Mouse (Mus musculus) olfactory bulb, adult 2 months (tissue): ENCODE data around the gene Elavl4. TPM values are rescaled to one million over a fixed set of nuclear protein-coding genes. Genes with fewer than 3 reads are reported as not detected.

Source experiments
- H3K27ac ChIP-seq: fragments of 200-500 bp; 2 replicates; pipeline ENCODE4 v1.5.1; 2012; ENCODE audit warnings: low read depth, low read length; ENCODE audit not compliant: insufficient read depth
- H3K4me1 ChIP-seq: fragments of 200-500 bp; 2 replicates; pipeline ENCODE4 v1.6.1; 2012; ENCODE audit warnings: low read length; ENCODE audit not compliant: control insufficient read depth, insufficient read depth
- H3K4me3 ChIP-seq: fragments of 200-500 bp; 2 replicates; pipeline ENCODE4 v1.5.1; 2012; ENCODE audit warnings: mild to moderate bottlenecking, low read depth, low read length, moderate library complexity; ENCODE audit not compliant: insufficient read depth
- CTCF ChIP-seq: fragments of 200-500 bp; IDR thresholded peaks from 2 replicates; pipeline ENCODE4 v1.5.1; 2012; ENCODE audit warnings: low read depth, mild to moderate bottlenecking, low read length, moderate library complexity; ENCODE audit not compliant: insufficient read depth
- POLR2A ChIP-seq: fragments of 200-500 bp; IDR thresholded peaks from 2 replicates; pipeline ENCODE4 v1.6.1; 2012; ENCODE audit warnings: mild to moderate bottlenecking, low read depth, low read length, moderate library complexity; ENCODE audit not compliant: insufficient read depth
- WGBS: fragments of 180-500 bp; shearing (Covaris S2); methylation state at CpG from one replicate; pipeline ENCODE4 v1.1.7; 2018; 5-methylcytosine and 5-hydroxymethylcytosine counted together
- polyA plus RNA-seq: library from polyadenylated mRNA; stranded (reverse); fragments of >200 nt; gene quantifications from 2 replicates; pipeline ENCODE4 v1.2.4, GENCODE M21; 2012; ENCODE audit warnings: low replicate concordance; ENCODE audit not compliant: missing spikeins, insufficient read depth, insufficient read length

Elavl4 gene
- polyA plus RNA-seq, 1 experiment, result not detected

DNA sequence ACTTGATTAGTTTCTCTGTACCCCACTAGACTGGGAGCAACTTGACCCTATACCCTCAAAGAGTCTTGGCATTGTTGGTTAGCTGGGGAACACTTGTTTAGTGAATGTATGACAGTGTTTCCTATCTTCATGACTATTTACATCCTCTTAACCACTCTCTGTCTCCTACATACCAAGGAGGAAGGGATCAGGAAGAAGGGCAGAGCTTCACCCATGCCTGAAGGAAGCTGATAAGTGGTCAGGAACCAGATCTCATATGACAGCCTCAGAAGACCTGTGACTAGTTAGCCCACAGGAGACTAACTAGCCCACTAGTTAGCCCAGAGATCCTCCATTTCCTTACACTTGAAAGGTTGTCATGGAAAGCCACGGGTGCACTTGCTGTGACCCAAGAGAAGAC is 117.2 kb downstream of the Elavl4 start:
- Histone ChIP-seq H3K4me1 (no peaks in the 10 kb centered on the region), H3K4me3 (no peak overlapping the region), H3K27ac (no peak overlapping the region)
- TF ChIP-seq CTCF (no peak), POLR2A (no peak)
- WGBS, result 97% methylated on average over 1 of the region's 1 CpGs

- Histone ChIP-seq H3K4me3 (no peak overlapping the region), H3K27ac (no peak overlapping the region), H3K4me1 (no peaks in the 10 kb centered on the region)
- no peak for TF ChIP-seq CTCF
- no peak for TF ChIP-seq POLR2A
- WGBS, result 84% methylated on average over 3 of the region's 3 CpGs
Measured at GRCm38 (mm10) chr4:110232327-110232726, 119.4 kb downstream of the Elavl4 start.

DNA sequence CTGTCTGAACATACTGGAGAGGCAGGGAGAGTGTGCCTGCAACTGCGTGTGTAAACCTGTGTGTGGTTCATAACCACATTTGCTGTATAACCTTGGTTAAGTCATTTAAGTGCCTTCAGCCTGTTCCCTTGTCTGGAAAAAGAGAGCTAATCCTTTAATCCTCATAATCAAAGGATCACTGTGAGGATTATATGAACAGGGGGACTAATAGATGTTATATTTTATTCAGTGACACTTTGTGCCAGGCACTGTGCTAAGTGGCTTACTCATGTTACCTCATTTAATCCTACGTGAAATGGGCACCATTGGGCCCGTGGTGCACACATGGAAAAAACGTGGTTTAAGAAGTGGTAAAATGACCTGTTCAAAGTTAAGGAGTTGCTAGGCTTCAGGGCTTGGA is 119.9 kb downstream of the Elavl4 start:
- TF ChIP-seq CTCF (no peak), POLR2A (no peak)
- Histone ChIP-seq H3K27ac (no peak overlapping the region), H3K4me3 (no peak overlapping the region), H3K4me1 (no peaks in the 10 kb centered on the region)
- 87% methylated on average over 4 of the region's 4 CpGs for WGBS

- WGBS, result 98% methylated on average over 1 of the region's 1 CpGs
- TF ChIP-seq POLR2A (no peak), CTCF (no peak)
- H3K4me3 ChIP-seq, result no peak overlapping the region
Measured at GRCm38 (mm10) chr4:110229652-110230051, 122.1 kb downstream of the Elavl4 start.

DNA sequence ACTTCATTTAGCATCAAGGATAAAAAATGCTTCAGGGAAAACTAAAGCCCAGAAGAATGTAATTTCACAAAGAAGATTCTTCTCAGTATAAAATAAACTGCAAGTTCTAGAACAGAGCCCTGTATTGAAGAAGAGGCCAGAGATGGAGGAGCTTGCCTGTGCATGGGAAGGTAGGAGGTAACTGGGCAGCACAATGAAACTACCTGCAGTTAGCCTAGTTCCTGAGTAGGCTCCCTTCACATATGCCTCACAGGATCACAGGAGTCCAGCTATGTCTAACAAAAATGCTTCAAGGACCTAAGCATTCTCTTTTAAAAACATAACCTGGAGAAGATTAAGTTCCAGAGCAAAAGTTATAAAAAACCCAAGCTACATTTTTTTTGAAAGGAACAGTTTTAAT is 122.5 kb downstream of the Elavl4 start:
- Histone ChIP-seq H3K4me1 (no peaks in the 10 kb centered on the region), H3K4me3 (no peak overlapping the region), H3K27ac (no peak overlapping the region)
- TF ChIP-seq CTCF (no peak), POLR2A (no peak)

More at GRCm38 (mm10) chr4:110229652-110230051, 122.1 kb downstream of the Elavl4 start:
- Histone ChIP-seq H3K4me1 (no peaks in the 10 kb centered on the region), H3K27ac (no peak overlapping the region)

DNA sequence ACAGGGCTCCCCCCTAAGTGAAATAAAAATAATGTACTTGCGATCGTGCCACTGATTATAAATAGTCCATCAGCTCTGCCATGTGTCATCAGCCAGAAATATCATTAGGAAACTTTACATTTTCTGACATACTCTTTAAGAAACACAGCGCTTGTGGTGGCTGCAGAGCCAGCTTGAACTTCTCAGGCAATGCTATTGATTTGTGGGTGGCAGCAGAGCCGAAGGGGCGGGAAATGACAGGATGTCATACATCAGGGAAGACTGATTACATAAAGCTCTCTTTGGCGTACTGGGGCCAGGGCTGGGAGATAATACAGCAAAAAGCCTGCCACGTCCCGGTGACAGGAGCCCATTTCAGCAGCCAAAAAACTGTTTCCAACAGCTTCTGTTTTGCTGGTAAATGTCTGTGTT is 124.1 kb downstream of the Elavl4 start:
- H3K4me3 ChIP-seq, result no peak overlapping the region
- no peak for TF ChIP-seq CTCF
- TF ChIP-seq POLR2A, result no peak
- no peaks in the 10 kb centered on the region for H3K4me1 ChIP-seq
- WGBS, result 78% methylated on average over 8 of the region's 8 CpGs
- H3K27ac ChIP-seq, result no peak overlapping the region

DNA sequence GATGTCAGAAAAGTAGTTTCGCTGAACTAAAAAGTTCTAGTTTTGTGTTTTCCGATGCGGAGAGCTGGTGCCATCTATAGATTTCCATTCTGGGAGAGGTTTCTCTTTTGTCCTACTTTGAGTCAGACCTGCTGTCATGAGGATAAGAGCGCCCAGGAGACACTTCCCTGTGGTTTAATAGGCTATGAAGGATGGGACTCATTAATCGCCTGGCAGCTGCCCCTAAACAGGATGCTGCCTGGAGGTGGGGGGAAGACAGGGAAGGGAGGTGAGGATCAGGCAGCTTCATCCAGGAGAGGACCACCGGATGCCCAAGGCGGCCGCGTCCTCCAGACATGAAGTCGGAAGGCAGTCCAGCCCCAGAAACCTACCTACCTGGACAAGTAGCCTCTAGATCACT is 126.2 kb downstream of the Elavl4 start:
- 89% methylated on average over 10 of the region's 10 CpGs for WGBS
- Histone ChIP-seq H3K4me3 (no peak overlapping the region), H3K27ac (no peak overlapping the region), H3K4me1 (no peaks in the 10 kb centered on the region)
- TF ChIP-seq POLR2A (no peak), CTCF (no peak)

GRCm38 (mm10) chr4:110218819-110219218 is 132.9 kb downstream of the Elavl4 start:
- H3K4me3 ChIP-seq, result no peak overlapping the region
- no peaks in the 10 kb centered on the region for H3K4me1 ChIP-seq
- H3K27ac ChIP-seq, result no peak overlapping the region
- 93% methylated on average over 5 of the region's 5 CpGs for WGBS
- TF ChIP-seq CTCF, result no peak
- TF ChIP-seq POLR2A, result no peak

DNA sequence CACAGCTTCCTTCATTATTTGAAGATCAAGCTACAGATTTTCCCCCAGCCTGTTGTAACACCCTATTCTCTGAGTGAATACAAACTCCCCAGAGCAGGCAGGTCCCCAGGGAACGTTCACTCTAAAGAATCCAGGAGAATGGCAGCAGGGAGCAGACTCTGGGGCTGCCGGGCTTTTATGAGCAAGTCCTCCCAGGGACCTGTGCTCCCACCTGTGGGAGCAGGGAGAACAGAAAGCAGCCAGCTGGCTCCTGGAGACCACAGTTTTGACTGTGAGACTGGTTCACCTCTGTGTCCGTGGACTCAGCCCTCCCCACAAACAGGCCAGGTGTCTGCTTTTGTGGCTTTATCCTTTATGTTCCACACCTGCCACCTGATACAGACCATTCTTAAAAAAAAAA is 134.2 kb downstream of the Elavl4 start:
- 70% methylated on average over 3 of the region's 3 CpGs for WGBS
- TF ChIP-seq POLR2A (no peak), CTCF (no peak)
- Histone ChIP-seq H3K4me1 (no peaks in the 10 kb centered on the region), H3K27ac (no peak overlapping the region), H3K4me3 (no peak overlapping the region)

GRCm38 (mm10) chr4:110214543-110214942 is 137.2 kb downstream of the Elavl4 start:
- H3K27ac ChIP-seq, result no peak overlapping the region
- WGBS, result 91% methylated on average over 6 of the region's 6 CpGs
- TF ChIP-seq CTCF (no peak), POLR2A (no peak)
- no peak overlapping the region for H3K4me3 ChIP-seq
- H3K4me1 ChIP-seq, result no peaks in the 10 kb centered on the region; the same call in 1 of the 2 replicates
